Mouse (Mus musculus): ENCODE results near the gene Sntg2.

The Sntg2 gene

DNA sequence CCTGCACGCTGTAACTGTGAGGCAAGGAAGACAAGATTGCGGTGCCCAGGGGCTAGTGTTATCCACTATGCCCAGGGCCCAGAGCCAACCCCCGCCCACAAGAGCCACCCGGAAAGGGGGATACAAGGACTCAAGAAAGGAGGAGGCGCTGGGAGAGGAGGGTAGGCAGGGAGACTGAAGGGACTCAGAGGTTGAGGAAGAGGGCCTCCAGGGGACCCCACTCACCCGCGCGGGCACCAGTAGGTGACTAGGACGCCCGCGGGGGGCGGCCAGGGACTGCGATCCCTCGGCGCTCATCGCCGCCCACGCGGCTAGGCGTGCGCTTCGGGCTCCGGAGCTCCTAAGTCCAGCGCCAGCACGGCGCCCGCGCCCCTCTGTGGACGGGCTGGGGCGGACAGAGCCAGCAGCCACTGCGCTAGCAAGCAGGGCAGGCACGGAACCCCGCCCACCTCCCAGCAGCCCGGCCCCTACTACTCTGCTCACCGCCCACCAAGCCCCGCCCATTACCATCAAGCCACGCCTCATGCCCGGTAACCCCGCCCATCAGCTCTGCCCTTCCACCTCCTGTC, at the start of gene Sntg2:
Gene Sntg2 (minus strand): TSS at position 443 of the 569 bp plus-strand sequence.
- peak; percentile 60 for DNase-seq (ENCODE audit: low read depth, low spot score)

DNA sequence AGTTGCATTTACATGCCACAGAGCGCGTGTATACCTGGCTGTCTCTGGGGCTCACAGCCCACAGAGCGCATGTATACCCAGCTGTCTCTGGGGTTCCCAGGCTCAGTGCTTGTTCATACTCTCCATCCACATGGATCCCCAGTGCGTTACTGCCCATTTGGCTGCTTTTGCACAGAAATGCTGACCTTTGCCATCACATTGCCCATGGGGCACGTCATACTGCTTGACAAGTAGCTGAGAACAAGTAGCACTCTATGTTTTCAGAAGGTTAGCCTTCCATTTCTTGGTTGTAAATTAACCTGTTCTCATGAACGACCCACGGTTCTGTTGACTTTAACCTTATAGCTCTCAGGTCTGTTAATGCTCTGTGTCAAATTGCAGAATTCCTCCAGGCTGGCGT, 43.4 kb upstream of the Sntg2 start:
- DNase-seq (ENCODE audit: low read depth, low spot score), result no peak

DNA sequence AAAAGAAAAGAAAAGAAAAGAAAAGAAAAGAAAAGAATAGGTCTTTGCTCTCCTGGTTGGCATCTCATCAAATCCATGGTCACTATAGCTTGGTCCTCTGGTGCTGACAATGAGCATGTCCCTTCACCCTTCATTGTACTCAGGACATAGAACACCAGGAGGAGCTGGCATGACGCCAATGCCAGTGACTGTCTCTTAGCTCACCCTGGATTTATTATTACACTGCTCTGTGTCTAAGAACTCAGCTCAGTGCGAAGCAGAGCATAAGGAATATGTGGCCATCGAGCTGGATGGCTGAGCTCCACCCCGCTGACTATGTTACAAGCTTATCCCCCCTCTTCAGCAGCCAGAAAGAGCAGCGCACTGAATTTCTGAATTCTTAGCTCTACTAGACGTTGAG, 42.8 kb upstream of the Sntg2 start:
- no peak for DNase-seq (ENCODE audit: low read depth, low spot score)

DNA sequence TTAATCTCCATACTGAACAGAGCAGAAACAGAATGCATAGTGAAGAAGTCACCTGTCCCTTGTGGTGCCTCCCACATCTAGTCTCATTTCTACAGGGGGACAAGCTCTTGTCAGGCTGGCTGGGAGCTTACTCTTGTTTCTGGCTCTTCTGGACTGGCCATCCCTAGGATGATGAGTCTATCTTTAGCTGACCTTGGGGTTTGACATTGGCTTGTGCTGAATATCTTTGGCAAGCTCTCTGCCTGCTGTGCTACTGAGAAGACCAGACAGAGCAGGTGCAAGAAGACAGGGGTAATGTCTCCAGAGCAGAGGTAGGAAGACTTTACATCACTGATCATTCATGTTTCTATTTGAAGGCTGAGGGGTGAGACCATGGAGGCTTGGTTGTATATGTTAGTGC, 29.5 kb upstream of the Sntg2 start:
- DNase-seq (ENCODE audit: low read depth, low spot score), result no peak

DNA sequence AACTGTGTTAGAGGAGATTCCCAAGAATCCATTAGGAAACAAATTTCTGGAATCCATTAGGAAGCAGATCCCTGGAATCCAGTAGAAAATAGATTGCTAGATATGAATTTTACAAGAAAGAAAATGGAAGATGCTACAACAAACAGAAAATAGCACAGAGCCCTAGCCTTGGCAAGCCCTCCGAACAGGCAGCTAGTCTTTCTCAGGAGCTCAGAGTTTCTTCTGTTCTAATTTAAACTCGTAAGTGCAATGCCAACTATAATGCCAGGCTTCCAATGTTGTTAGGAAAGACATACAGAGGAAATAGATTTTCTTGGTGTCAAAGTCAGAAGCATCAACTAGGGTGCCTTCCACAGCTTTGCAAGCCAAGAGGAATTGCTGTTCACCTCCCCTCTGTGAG, 27.4 kb upstream of the Sntg2 start:
- DNase-seq (ENCODE audit: low read depth, low spot score), result no peak

DNA sequence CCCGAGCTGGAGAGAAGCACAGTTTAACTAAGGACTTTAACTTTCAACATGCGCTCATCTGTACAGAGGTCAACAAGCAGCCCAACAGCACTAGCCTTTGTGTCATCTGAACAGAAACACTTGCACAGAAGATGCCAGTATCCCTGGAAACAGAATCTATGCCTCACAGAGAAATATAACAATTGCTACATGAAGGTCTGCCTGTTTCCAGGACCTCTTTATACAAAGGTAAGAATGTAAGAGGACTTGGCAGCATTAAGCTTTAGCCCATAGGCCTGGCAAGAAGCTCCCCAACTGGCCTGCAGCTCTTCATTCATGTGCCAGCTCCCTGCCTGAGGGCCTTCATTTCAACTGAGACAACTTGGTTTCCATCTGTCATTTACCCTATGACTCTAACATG, 26.9 kb upstream of the Sntg2 start:
- no peak for DNase-seq (ENCODE audit: low read depth, low spot score)

DNA sequence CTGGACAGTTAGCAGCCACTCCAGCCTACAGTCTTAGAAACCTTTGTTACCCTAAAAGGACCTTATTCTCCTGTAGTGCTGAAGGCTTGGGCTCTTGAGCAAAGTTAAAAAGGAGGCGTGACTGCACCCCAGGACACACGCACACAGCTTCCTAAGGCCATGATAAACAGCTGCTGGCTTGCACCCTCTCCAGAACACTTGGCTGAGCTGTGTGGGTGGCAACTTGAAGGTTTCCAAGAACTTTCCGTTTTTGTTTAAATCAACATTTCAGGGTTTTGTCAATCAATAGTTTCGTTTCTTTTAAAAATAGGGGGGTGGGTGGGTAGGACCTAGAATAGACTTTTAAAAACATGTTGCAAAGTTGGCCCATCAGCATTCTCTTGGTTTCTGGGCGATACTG, 882 bp downstream of the Sntg2 start:
- no peak for DNase-seq (ENCODE audit: low read depth, low spot score)

DNA sequence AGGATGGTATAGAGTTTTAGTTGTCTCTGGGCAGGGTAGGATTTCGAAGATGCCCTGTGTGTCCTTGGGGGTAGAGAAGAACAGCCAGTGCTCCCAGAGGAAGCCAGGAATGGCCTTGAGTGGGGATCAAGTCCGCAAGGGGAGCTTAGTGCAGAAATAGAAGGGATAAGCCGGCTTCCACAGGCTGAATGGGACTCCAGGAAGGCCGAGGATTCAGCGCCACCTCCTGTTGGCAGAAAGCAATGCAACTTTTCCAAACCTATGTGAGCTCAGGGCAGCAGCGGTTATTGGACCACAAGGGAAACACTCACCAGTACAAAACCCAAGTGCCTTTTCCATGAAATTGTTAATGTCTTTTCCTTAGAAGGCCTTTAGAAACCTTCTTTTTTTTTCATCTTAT, 3.4 kb downstream of the Sntg2 start:
- peak; percentile 29 for DNase-seq (ENCODE audit: low read depth, low spot score)

DNA sequence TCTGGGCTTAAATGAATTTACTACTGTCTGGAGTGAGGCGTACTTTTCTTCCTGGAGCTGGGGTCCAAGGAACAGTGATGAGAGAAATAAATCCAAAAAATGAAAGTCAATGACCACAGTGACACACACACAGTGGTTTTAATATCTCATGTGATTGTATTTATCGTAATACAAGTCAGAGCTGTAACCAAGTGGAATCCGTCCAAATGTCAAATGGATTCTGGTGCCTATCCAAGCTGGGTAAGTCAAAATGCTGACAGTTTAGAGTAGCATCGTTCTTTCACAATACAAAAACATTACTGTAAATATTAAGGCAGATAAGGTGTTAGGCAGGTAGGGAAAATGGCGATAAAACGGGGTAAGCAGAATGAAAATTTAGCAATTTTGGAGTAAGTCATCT, 4.0 kb downstream of the Sntg2 start:
- no peak for DNase-seq (ENCODE audit: low read depth, low spot score)

DNA sequence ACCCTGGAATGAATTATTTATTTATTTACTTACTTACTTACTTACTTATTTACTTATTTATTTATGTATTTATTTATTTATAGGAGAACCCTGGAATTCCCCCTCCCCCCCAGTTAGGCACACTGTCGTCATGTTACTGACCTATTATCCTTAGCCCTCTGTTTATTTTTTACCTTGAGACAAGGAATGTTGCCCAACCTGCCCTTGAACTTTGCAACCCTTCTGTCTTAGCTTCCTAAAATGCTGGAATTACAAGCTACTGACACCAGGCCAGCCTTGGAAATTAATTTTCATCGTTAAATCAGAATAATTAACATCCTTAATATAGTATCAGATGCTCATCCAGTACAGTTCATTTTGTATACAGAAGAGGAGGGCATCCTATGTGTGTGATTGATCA, 10.9 kb downstream of the Sntg2 start:
- no peak for DNase-seq (ENCODE audit: low read depth, low spot score)

DNA sequence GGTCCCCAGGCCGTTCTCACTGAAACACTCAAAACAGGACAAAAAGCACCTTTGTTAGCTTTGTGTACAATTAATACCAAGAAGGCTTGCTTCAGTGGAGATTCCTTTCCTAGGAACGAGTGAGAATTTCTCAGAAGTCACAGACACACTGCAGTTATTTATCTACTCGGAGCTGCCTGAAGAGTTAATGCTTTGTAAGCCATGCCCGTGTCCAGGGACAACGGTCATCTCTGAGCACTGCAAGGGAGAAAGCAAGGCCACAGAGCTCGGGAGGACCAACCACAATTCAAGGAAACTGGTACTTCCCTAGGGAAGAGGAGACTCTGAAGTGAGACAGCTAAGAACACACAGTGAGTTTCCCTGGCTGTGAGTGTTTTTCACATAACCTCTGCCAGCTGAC, 15.5 kb downstream of the Sntg2 start:
- DNase-seq (ENCODE audit: low read depth, low spot score), result no peak

DNA sequence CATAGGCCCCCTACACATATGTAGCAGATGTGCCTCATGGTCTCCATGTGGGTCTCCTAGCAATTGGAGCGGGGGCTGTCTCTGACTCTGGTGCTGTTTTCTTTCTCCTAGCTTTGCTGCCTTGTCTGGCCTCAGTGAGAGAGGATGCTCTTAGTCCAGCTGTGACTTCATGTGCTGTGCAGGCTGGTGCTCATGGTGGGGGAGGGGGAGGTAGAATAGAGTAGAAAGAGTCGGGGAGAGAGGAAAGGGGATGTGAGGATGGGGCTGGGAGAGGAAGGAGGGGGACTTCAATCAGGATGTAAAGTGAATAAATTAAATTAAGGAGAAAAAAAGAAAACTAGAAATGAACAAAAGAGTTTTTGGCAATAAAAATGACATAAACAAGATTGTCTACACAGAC, 20.8 kb downstream of the Sntg2 start:
- no peak for DNase-seq (ENCODE audit: low read depth, low spot score)

DNA sequence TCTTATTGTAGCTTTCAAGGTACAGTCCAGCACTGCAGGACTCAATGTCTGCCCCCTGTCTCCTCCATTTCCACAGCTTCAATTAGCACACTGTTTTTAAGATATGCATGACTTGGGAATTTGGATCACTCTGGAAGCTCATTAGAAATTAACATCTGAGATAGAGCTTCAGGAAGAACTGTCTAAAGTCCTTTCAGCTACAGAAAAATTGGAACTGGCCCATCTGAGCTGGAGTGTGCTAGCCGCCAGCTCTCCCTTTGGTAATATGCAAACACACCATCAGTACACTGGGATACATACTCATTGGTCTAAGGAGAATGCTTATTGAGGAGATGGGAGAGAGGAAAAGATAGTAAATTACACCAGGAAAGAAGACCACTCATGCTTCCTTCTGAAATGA, 25.1 kb downstream of the Sntg2 start:
- no peak for DNase-seq (ENCODE audit: low read depth, low spot score)

DNA sequence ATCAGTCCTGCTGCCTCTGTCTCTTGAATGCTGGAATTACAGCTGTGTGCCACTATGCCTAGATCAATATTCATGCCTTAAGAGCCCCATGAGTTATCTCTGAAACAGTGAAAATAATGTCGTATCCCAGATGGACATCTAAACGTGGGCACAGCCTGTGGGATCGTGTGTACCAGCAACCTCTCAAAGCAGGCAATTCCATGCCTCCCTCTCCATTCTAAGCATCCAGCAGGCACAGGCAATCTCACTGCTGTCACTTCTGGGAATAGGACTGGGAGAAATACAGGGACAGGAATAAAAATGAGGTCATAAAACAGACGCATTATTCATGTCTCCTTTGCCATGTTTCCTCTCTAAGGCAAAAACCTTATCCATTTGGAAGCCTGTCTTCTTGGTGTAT, 25.9 kb downstream of the Sntg2 start:
- no peak for DNase-seq (ENCODE audit: low read depth, low spot score)

DNA sequence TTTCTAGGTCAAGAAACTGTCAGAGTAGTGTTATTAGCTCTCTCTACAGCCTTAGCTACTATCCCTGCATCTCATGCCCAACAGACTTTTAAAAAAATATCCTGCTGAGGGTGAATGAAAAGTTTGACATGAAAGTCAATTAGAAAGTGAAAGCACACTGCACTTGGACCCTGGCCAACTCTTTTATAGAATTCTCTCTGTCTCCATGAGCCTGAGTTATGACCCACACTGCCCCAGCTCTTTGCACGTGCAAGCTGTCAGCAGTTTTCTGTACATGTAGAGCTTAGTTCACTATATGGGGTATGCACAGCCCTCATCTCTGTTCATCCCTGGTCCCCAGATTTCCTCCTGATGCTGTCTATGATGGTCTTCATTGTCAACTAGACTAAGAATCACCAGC, 28.4 kb downstream of the Sntg2 start:
- no peak for DNase-seq (ENCODE audit: low read depth, low spot score)

DNA sequence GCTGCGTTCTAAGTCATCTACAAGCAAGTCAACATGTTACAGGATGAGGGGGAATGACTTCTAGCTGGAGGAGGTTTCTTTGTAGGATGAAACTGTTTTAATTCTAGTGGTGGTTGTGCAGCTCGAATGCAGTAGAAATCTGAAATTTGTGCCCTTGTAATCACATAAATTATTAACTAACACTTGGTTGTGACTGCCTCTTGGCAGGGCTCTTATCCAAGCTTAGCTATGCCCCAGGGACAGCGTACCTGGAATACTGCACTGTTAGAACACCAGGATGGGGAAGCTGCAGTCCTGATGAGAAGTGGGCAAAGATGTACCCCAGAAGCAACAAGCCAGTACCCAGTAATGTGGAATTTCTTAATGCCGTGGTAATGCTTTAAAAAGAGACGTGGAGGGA, 36.9 kb downstream of the Sntg2 start:
- DNase-seq (ENCODE audit: low read depth, low spot score), result no peak

DNA sequence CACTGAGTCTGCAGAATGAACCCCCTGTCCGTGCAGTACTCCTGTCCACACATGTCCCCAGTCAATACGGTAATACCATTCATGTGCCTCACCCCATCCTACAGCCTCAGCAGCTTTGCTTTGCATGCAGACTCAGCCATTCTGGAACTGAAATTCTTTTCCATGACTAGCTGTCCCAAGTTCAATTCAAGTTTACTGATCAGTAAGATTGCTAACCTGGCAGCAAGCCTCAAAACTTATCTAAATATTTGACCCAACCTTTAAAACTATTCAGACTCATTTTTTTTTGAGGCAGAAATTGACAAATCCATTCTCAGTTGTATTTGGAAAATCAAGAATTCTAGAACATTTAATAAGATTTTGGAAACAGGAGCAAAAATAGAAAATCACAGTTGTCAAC, 38.7 kb downstream of the Sntg2 start:
- DNase-seq (ENCODE audit: low read depth, low spot score), result no peak

DNA sequence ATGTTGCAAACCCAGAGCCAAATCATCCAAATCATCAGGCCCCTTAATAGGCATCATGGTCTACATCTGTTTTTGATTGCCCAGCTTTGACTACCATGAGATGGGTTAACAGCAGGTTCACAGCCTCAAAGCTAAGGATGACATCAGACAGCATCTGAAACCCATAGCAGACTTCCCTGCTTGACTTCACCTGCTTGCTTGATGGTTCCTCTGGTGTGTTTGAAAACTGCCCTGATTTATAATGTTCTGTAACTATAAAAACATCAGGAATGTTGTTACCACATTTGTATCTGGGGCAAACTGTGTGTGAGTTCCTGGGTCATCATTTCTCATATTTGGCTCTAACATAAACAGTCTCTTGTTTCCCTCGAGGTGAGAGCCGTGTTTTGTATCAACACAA, 55.2 kb downstream of the Sntg2 start:
- DNase-seq (ENCODE audit: low read depth, low spot score), result no peak

DNA sequence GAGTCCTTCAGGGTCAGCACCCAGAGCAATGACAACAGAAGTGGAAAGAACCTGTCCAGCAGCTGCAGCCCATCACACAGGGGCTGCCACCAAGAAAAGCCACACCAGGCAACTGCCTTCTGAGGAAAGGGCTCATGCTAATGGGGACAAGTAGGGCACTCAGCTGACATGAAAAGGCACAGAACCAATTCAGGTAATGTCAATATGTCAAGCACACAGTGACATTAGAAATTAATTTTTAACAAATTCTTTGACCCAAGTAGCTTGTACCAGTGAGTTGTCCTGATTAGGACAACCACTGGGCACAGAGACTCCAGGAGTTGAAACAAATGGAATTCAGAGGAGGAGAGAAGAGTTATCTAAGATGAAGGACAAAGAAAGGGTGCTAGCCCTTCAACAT, 60.2 kb downstream of the Sntg2 start:
- DNase-seq (ENCODE audit: low read depth, low spot score), result no peak

DNA sequence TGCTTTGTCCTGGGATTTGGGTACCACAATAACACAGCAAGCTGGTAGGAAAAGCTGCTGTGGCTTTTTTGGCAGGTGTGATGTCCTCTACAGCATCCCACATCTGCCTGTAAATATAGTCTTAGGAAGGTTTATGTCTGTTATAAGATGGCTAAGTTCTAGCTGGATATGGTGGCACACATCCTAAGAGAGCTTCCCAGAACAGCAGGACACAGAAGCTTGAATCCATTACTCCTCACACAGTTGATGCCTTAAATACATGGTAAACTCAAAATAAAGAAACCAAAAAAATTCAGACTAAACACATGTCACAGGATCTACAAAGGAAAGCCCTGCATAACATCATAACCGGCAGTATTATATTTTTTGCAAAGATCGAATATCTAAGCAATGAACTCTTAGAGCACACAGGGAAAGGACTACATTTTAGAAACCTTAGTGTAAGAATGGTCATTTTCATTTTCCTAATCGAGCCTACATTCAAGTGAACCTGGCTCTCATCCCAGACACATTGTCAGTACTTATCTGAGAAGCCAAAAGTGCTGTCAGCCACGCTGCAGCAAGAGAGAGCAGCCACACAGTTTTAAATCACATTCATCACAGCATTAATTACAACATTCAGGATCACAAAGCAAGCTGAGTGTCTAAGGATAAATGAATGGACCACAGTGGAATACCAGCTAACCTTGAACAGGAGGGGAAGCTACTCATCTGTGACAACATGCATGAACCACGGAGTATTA, 64.8 kb downstream of the Sntg2 start:
- no peak for DNase-seq (ENCODE audit: low read depth, low spot score)

DNA sequence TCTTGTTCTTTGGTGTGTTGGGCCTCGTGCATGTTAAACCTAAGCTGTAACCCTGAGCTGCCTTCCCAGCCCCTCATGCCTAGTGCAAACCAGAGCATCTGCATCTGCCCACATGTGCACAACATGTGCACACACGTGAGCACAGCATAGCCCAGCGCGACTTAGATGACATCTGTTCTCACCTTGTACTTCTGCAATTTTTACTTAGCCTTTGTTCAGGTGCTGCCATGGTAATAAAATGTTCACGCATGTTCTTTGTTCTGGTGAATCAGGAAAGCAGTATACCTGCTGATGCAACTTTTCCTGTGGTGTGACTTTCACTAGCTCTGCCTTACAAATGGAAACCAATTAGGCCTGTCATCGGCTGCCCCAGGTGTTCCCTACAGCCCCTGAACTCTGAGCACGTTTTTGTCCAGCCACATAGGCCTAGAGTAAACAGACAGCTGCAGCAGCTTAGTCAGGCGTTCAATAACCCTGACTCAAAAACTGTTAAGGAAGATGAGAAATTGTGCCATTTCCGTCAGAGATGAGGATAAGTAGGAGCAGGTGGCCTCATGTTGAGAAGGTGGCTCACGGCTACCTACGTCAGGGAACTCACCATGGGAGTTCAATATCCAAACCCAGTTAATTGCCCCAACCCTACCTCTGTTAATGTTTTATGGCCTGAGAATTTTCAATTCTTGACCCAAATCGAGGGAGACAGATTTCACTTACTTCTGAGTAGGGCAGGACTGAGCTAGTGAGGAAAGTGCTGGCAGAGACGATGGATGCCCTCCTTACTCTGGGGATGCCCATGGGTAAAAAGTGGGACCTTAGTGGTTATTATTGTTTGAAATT, 80.2 kb downstream of the Sntg2 start:
- DNase-seq (ENCODE audit: low read depth, low spot score), result no peak

DNA sequence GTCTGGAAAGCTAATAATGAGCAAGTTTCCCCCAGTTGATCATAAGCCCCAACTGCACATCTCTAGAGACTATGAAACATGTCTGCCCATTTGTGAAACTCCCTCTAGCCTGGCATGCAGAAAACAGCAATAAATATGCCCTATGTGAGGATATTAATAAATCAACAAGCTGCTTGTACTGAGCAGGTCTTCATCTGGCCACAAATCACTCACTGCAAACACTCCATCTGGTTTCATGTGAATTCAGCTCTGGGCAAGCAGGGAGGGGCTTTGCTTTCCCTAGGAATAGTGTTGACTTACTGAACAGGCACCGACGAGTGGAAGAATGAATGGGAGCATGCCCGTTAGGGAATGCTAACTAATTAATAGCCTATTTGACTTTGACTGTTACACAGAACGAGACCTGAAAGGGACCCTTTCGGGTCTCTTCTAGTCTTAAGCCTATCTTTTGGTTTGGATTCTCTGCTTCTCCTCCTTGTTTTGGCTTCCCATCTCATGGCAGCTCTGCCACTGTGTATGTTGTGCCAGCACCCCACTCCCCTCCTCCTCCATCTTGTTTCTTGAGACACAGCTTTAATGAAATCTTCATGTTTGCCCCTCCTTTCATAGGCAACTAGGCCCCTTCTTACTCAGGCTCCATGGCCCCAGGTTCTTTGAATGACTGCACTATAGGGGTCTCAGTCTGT, 86.1 kb downstream of the Sntg2 start:
- no peak for DNase-seq (ENCODE audit: low read depth, low spot score)
